Mouse (Mus musculus) embryo, embryonic 9.5 days (tissue): ENCODE measurements around the gene Fundc1.
A peak's percentile ranks its signal among the peaks of the same experiment; 100 is the strongest.
"Not testable (repeated sequence)": the region's sequence is repeated elsewhere in the genome, so short reads cannot be mapped to it uniquely, and the experiment has no call there.

Source experiments
- DNase-seq: peaks from one replicate; pipeline ENCODE4 v3.0.0-alpha.2; 2017; ENCODE audit errors: extremely low spot score

Fundc1 gene

DNA sequence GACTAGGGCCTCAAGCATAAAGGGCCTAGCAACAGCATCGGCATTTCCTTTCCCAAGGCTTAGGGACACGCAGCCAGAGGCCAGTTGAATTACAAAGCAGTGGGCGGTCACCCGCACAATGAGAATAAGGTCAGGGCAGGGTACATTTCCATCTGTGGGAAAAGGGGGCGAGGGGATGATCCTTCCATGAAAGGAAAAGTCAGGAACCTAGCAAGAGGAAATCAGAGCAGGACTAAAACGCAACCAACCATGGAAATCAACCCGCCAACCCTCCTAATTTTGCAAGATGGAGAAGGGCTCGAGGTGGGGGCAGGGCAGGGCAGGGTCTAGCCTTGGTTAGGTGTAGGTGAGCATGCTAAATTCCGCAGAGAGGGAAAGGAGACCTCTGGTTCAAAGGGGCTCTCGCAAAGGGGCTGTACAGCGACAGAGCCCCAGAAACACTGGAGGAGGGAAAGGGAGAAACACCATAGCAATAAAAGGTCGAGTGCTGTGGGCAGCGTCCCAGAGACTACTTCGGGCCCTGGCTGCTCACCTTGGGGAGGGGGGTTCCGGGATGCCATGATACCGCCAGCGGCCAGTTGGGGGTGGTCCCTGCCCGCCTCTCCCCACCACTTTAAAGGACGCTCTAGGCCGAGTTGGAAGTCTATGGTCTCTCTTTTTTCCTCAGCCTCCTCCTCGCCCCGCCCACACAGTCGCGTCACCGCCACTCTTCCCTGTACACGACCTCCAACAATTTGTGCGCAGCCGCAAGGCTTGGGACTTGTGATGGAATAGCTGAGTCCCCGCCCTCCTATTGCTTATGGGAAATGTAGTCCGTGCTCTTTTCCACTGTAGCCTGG lies at the start of gene Fundc1:
Fundc1 (minus strand) TSS at position 705 of the 839 bp plus-strand sequence.
- peak; percentile 87 for DNase-seq

- no peak for DNase-seq
Observed at GRCm38 (mm10) chrX:17611253-17611652, 39.1 kb upstream of the Fundc1 start.

DNA sequence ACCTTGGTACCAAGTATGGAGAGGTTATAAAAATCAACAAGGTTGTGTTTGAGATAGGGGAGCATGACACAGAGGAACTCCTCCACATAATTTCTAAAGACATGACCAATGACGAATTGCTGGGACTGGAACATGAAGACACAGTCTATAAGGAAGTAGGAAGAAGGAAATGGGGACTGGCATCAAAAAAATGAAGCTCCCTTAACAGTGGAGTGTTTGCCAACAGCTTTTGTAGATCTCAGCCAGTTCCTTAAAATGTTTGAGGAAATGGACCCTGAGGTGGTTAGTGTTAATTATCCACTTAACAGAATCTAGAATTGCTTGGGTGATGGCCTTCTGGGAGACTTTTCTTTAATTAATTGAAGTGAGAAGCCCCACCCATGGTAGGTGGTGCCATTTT lies 36.6 kb upstream of the Fundc1 start:
- no peak for DNase-seq

DNA sequence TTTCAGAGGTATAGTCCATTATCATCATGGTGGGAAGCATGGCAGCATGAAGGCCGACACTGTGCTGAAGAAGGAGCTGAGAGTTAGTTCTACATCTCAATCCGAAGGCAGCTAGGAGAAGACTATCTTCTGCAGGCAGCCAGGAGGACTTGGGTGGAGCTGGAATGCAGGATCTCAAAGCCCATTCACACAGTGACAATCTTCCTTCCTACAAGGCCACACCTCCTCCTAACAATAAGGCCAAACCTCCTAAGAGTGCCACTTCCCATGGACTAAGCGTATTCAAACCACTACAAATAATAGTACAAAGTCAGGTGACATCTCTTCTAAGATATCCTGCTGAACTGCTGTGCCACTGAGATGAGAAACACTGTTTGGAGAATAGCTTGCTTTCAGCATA lies 35.5 kb upstream of the Fundc1 start:
- DNase-seq: no peak

DNA sequence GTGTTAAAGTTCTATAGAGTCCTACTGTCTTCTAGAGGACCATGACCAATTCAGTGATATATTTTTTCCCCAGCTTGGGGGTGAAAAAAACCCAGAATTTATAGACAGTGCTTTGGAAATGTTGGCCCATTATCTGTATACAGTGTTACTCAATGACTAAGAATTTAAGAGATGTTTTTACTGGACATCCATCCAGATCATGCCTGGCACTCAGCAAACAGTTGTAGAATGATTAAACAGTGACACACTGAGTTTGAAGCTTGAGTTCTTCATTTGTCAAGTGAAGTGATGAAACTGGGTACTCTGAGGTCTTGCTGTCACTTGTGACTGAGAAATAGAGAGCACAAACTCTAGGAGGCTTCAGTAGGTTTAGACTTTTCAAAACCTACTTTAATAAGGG lies 21.2 kb upstream of the Fundc1 start:
- DNase-seq: no peak

GRCm38 (mm10) chrX:17590745-17591144 lies 18.6 kb upstream of the Fundc1 start:
- DNase-seq: no peak

DNA sequence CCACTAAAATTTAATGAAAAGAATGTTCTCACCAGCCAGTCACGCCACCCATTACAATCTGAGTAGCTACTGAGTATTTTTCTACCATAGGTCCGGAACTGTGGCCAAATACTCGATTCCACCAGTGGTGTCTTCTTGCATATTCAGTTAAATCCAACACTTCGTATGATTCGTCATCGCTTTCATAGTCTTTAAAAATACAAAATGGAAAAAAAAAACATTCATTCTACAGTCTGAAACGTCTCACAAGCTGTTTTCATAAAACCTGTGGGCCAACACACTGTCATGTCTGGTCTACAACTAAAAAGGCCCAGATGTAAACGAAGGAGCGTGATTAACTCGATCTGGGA lies 879 bp downstream of the Fundc1 start:
- DNase-seq: no peak

GRCm38 (mm10) chrX:17568670-17569069 lies 3.5 kb downstream of the Fundc1 start:
- DNase-seq: no peak

DNA sequence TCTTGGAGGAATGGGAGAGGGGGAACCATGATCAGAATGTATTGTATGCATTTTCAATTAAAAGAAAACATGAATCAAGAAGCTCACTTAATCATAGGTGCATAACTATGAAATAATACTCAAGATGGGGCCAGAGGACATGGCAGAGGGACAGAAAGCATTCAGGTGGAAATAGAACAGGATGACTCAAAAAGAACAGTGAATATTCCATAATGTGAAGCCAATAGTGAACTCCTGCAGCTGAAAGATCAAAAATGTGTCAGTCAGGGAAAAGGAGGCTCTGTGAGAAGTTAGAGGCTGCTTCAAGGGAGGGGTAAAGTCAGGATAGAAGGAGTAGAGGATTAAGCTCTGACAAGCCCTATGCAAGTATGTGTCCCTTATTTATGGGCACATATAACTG lies 6.4 kb downstream of the Fundc1 start:
- DNase-seq: no peak

DNA sequence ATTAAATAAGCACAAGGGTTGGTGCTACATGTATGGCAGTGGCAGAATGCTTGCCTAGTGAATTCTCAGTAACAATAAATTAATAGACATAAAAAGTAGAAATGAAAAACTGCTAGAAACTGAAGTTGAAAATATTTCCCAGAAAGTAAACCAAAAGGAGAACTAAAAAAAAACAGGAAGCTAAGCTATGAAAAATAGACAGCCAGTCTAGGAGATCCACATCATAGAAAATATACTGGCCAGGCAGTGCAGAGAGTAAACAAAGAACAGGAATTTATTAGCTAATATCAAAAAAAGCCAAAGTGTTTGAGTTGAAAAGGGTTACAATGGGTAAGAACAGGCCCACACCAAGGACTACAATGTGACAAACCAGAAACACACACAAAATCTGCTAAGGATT lies 7.4 kb downstream of the Fundc1 start:
- no peak for DNase-seq

DNA sequence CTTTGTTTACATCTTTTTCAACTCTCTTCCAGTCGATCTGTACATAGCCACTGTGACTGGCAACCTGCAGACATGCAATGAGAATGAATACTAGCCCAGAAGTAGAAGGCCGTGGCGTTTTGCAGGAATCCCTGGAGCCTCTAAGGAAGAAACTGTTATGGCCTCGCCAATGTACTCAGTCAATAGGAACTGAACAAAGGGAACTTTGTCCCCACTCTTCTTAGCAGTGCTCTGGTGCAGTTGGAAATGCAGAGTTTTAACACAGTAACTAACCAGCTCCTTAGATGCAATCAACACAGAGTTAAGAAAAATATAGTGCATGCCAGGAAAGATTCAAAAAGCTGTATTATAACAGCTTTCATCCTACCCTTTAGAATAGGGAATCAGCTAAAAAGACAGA lies 13.4 kb downstream of the Fundc1 start:
- no peak for DNase-seq

DNA sequence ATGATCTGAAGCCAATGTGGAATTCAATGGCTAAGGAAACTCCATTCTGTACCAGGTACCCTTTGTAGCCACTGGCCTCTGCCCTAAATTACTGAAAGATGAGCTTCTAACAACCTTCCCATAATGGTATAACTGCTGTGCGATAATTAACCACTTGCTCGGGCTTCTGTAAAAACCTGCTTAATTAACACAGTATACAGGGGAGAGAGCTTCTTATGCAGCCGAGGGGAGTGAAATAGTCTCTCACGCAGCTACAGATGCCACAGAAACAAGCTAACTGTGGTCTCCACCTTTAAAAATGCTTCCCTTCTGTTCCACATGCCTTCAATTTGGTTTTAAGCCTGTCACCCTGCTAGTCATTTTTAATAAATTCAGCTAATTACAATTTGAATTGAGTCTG lies 17.6 kb downstream of the Fundc1 start:
- DNase-seq: no peak

DNA sequence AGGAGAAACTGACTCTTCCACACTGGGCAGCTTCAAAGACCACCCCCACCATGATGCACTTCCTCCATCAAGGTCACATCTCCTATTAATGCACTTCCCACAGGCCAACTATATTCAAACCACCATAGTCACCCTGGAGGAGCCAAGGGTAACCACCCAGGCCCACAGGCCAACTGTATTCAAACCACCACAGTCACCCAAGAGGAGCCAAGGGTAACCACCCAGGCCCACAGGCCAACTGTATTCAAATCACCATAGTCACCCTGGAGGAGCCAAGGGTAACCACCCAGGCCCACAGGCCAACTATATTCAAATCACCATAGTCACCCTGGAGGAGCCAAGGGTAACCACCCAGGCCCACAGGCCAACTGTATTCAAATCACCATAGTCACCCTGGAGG lies 20.5 kb downstream of the Fundc1 start:
- not testable (repeated sequence) for DNase-seq

- peak; percentile 22 for DNase-seq
Observed at GRCm38 (mm10) chrX:17547143-17547806, 24.9 kb downstream of the Fundc1 start.

- no peak for DNase-seq
Observed at GRCm38 (mm10) chrX:17544860-17545492, 27.1 kb downstream of the Fundc1 start.

DNA sequence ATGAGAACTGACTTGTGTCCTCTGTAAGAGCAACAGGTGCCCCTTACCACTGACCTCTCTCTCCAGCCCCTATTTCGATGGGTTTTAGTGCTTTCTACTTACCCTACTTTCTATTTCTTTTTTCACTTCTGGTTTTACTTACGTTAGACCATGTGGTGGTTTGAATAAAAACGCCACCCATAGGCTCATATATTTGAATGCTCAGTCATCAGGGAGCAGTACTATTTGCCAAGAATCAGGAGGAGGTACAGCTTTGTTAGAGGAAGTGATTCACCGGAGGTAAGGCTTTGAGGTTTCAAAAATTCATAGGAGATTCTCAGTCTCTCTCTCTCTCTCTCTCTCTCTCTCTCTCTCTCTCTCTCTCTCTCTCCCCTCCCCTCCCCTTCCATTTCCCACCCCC lies 34.4 kb downstream of the Fundc1 start:
- DNase-seq: no peak

GRCm38 (mm10) chrX:17527008-17527407 lies 45.1 kb downstream of the Fundc1 start:
- no peak for DNase-seq

DNA sequence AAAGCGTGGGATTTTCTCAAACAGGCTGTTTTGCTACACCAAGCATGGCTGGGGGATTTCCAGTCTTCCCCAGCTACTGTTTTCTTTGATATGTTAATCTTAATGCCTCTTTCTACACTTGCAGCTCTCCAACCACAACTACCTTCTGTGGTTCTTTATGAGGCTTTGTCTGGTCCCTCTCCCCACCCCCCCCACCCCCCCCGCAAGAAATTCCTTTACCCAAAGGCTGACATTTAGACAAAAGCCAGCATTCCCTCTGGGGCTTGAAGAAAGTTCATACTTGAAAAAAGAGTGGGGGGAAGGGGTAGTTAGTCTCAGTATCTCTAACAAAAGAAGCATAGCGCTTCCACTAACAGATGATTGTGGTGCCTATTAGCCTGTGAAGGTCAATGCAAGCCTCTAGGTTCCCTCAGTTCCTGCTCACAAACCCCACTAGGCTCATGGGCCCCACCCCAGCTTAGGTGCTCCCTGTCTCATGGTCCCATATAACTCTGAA lies 50.9 kb downstream of the Fundc1 start:
- peak; percentile 36 for DNase-seq

DNA sequence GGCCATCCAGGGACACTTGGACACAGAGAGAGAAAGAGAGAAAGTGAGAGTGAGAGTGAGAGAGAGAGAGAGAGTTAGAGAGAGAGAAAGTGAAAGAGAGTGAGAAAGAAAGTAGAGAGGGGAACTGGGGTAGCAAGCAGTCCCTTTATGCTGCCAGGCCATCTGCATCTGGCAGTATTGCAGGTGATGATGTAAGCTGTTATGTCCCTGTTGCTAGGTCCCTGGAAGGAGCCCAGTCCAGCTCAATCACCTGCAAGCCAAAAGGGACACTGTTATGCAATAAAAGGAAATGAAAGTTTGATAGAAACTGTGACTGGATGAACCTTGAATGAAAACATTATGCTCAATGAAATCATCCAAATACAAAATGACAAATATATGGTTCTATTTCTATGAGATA lies 52.0 kb downstream of the Fundc1 start:
- DNase-seq: no peak

- no peak for DNase-seq
Observed at GRCm38 (mm10) chrX:17514012-17514411, 58.1 kb downstream of the Fundc1 start.

GRCm38 (mm10) chrX:17512021-17512602 lies 60.0 kb downstream of the Fundc1 start:
- no peak for DNase-seq
